Mouse (Mus musculus) brain, adult 2 months (tissue): ENCODE data around the gene Gdi2.
"Not testable (repeated sequence)": the region's sequence is repeated elsewhere in the genome, so short reads cannot be mapped to it uniquely, and the experiment has no call there.

Experiments
- DNase-seq: peaks from one replicate; pipeline ENCODE4 v3.0.0; 2011; ENCODE audit warnings: low read depth, low spot score

Gdi2 gene

DNA sequence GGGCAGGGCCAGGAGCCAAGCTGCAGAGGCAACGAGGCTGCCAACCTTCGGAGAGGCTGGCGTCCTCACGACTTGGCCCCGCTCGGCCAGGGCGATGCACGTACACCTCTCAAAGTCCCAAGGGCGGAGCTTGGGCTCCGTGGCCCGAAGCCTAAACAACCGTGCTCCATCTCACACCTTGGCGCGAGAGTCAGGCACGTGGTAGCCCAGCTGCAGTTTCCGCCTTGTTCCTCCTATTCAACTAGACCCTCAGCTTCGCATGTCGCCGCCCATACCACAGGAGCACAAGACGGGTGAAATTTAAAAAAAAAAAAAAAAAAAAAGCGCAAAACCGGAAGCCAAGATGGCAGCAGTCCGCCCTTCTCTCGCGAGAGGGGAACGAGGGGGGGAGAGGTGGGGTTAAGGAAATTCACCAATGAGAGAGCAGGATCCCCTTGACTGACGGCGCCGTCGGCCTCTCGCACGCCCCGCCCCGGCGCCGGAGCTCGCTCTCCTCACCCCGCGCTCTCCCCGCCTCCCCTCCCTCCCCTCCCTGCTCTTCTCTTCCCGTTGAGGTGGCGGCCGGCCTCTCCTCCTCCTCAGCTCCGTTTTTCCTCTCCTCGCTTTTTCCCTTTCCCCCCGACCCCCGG is at the start of gene Gdi2:
Gdi2 (plus strand) TSS at position 470 of the 629 bp plus-strand sequence.
- DNase-seq: peak; percentile 99

DNA sequence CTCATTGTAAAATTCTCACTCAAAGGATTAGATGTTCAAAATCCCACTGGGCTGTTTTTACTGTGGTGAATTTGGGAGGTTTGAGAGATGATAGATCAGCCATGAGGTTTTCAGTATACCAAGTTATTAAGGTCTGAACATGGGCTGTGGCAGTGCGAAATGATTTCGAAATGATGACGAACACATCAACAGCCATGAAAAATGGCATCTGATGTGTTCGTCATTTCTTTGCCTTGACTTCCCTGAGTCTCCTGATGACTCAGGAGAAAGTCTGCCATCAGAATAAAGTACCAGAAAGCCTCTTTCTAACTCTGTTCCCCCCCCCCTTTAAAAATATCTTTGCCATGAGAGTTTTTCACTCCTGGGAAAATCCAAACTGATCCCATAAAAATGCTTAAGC is 42.3 kb upstream of the Gdi2 start:
- DNase-seq: no peak

DNA sequence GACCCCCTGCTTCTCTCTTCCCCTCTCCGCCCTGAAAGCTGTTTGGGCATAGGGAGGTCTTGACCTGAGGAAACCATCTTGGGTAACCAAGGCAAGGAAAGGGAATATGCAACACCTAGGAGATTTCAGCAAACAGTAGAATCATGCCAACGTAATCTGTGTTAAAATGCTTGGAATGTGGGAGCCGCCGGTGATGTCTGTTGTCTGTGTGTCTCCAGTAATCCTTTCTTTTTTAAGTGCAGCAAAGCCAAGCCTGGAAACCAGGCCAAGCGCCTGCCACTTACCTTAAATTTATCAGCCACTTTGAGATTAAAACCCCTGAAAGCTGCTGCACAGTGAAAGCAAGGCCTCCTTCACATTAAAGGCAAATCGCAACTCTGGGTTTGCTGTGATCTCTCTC is 36.8 kb upstream of the Gdi2 start:
- not testable (repeated sequence) for DNase-seq

DNA sequence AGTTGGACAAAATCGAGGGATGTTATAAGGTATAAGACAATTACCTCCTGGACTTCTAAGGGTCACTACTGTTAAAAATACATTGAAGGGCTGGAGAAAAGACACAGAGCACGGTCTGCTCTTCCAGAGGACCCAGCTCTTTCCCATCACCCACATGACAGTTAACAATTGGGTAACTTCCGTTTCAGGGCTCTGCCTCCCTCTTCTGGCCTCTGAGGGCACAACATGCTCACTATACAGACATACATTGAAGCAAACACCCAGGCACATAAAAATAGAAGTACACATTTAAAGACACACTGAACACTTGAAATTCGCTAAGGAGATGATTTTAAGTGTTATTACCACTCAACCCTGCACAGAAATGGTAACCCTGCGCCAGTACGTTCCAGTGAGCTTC is 22.5 kb upstream of the Gdi2 start:
- not testable (repeated sequence) for DNase-seq

DNA sequence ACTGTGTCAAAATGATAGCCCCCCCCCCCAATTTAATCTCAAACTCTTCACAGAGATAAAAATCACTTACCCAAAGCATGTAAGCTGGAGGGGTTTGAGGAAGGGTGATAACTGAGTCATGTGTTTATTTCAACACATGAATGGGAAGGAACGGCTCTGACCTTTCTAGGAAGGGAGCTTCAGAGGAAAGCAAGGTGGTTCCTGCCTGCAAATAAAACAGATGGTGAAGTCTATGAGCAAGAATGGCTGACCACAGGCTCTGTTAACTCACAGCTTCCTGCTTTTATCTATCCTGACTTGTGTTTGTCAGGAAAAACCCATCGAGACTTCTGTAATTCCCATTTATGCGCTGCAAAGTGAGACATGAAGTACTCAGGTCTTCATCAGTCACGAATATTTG is 18.5 kb upstream of the Gdi2 start:
- DNase-seq: not testable (repeated sequence)

DNA sequence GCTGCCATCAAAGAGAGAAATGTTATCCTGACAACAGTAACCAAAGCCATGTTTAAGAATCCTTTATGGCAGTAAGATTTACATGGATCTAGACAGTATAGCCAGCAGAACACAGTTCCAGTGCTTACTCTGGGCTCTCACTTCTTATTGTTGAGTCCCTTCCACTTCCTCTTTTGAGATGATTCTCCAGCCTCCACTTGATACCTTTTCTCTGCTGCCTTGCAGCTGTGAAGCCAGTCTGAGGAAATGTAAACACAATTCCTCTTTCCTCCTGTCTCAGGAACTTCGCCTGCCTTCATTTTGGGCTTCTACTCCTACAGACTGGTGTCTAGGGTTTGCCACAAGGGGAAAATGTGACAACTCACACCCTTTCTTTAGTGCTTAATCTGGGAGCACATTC is 17.9 kb upstream of the Gdi2 start:
- not testable (repeated sequence) for DNase-seq

DNA sequence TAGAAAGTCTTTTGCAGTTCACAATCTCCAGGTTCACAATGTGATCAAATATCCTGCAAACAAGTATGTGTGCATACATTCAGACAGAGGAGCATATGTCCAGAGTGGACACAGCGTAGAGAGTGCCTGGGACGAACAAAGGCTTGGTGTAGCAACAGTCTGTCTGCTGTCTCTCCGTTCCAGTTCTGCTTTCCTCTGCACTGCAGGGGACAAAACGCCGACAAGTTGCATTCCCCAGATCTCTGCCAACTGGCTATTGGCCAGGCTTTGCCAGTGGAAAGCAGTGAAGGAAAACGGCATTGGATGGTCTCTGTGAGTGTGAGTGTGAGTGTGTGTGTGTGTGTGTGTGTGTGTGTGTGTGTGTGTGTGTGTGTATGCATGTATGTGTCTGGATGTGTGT is 14.4 kb upstream of the Gdi2 start:
- peak; percentile 45 for DNase-seq

DNA sequence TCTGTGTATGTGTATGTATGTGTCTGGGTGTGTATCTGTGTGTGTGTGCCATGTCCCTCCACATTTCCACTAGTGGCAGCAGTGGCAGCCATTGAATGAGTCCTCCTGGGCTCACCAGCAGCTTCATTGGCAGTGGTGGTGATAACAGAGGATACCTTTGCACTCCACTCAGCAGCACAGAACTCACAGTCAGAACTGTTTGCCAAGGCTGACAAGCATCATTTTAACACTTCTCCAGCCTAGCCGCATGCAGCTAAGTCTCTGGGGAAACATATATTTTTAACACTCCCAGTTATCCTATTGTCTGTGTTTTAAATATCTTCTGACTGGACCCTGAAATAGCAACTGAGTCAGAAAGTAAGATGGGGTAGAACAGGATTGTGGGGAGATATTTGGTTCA is 13.9 kb upstream of the Gdi2 start:
- DNase-seq: peak; percentile 40

DNA sequence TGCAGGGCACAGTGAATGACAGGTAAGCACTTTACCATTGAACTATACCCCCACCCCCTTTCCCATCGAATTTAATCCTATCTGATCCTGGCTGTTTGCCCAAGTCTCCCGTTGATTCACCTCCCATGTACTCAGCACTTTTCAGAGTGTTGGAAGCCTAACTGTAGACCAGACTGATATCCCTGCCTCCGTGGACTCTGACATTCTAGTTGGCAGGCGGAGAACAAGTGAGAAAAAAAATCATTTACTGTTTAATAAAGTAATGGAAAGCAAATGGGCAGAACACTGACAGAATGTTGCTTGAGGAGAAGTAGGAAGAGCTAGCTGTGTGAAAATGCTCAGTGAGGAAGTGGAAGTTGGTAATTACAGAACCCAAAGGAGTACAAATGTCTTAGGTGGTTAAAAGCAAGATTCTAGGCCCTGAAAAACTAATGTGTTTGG is 12.2 kb upstream of the Gdi2 start:
- no peak for DNase-seq

DNA sequence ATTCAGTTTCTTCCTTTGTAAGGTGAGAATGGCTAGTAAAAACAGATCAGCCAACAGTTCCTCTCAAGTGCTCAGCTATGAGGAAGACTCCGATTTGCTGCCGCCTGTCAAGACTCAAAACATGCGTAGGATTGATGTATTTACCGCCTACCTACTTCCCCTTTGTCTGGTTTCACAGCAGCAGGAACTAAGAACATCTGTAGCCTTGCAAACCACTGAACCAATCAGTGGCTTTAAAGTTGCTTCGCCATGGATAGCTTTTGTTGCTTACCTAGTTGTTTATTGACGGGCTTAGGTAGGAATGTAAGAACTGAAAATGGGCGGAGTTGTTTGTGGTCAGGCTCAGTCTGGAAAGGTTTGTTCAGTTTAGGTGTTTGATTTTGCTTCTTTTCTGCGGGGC is 11.5 kb upstream of the Gdi2 start:
- DNase-seq: peak; percentile 43

DNA sequence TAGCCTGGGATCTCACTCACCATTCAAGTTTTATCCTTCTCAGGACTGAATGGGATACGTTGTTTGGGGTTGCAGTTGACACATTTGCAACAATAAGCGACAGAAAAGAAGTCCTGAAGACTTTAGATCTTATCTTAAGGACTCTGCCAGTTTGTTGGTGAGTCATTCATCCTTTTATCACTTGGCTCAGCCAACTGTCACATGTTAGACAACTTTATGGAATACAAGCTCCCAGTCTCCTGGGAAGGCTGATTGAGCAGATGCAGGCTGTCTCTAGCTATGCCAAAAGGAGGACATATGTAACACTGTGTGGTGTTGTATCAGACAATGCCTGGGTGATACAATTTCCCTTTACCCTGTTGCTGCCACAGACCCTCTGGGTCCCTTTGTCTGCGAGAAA is 7.4 kb upstream of the Gdi2 start:
- DNase-seq: peak; percentile 53

DNA sequence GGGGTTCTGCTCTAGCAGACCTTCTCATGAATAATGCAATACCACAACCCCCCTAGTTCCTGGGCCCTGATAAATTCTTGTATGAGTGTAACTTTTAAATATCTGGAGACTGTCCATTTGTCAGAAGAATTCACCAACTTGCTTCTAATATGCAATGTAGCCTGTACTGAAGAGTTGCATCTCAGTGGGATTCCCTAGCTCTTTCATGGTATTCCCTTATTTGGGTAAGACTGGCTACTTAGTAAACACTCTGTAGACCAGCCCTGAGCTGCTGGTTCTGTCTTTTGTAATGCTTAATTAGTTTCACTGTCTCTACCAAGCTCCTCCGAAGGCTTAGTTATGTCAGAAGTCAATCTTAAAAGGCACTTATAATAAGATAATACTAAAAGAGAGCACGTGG is 6.7 kb upstream of the Gdi2 start:
- not testable (repeated sequence) for DNase-seq

DNA sequence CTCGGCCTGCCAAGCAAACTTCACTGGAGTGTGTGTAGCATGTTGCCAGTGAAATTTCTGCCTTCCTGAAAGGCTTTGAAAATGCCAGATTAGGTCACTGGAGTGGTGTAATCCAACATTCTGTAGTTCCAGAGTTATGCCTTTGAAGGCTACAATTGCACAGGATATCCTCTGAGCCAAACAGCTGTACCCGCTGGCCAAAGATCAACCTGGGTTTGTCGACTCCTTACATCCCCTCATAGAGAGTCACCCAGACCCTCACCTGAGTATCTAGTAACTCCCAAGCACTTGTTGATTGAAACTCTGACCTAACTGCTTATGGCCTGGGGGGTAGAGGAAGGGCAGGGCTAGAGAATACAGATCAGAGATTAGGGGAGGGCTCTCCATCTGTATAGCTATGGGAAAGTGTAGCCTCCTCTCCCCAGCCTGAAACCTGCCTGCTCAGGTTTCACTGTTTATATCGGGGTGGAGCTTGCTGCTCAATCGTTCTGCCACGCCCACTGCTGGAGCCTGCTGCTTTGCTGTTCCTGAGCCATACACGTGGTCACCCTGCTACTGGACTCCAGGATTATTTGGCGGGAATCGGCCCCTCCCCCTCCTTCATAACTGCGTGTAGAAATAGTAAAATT is 6.1 kb upstream of the Gdi2 start:
- DNase-seq: no peak

DNA sequence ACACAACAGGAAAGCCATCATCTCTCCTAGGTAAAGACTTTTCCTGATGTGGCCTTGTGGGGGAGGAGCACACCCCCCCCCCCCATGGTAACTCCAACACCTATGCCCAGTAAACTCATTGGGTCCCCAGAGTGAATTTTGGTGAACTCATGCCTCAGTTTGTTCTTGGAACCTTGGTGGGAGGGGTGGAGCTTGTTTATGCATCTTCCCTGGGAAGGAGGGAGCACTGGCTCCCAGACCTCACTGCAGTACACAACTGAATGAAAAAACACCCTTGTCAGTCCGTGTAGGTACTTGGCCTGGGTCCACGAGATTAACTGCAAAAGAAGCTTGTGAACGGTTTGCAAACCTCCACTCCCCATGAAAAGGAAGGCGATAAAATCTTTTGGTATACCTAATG is 5.4 kb upstream of the Gdi2 start:
- DNase-seq: no peak

DNA sequence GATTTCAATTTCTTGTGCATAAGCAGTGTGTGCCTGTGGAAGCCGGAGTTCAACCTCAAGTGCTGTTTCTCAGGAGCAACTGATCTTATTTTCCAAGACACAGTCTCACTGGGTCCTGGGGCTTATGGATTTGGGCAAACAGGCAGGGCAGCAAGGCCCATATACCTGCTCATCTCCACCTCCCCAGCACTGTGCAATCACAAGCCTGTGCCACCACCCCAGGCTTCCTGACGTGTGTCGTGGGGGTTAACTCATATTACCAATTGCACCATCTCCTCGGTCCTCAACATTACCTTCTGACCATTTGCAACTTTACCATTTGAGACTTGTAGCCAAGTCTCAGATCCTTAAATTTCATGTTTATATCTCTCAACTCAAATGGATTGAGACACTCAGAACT is 3.7 kb upstream of the Gdi2 start:
- no peak for DNase-seq

DNA sequence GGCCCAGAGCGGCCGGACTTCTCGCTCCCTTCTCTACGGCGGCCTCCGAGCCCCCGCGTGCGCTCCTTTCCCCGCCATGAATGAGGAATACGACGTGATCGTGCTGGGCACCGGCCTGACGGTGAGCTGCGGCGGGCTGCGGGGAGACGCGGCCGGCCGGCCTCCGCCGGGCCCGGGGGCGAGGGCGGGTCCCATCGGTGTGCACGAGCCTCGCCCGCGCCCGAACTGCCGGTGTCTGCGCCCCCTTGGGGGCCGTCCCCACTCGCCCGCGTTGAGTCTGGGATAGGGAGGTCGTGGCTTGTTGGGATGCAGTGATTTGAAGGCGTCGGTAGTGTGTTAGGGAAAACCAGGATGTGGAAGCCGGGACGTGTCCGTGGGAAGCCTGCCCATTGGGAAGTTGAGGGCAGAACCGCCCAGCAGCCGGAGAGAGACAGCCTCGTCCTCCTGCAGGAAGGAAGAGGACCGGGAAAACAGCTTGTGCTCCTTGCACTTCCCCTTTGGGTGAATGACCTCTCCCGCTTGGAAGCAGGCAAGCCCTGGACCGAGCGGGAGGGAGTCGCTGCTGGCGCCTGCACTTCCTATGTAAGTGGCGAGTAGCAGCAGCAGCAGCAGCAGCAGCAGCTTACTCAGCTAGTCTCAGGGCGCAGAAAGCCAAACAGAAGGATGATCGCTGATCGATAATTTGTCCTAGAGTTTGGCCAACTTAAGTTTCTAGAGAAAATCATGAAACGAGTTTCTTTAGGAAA is 533 bp downstream of the Gdi2 start:
- peak; percentile 83 for DNase-seq

DNA sequence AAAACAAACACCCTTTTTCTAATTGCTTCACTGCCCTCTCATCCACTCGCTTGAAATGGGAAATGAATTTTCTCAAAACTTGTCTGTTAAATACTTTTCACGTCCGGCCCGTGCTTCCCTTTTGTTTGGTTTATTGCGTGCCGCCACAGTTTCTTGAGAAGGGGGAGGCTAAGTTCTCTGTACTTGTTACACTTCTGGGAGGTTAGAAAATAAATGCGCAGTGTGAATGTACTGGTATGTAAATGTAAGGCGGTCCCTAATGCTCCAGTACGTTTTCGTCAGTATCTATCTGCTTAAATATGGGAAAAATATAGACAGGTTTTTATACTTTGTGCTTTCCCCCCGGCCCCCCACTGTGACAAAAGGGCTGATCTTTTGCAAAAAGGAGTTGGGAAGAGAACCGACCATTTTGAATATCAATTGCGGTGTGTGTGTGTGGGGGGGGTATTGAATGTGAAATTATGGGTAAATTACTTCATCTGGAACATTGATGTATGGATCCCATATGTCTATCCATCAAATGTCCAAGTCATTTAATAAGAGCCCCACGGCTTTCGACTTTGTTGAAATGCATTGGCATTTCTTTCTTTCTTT is 1.2 kb downstream of the Gdi2 start:
- no peak for DNase-seq

DNA sequence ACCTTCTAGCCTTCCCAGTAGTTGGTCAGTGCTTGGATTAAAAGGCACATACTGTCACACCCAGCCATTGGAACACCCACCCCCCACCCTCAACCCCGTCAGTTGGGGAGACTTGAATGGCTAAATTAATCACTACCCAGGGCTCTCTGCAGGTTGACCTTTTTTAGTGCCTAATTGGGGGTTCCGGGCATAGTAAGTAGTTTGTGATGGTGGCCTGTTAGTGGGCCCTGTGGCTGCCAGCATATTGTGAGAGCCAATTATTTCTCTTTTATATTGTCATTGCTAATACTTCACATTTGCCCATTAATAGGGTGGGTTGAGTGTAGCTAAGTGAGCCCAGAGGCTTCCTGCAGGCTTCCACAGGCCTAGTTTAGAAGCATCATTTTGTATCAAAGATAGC is 2.3 kb downstream of the Gdi2 start:
- no peak for DNase-seq

DNA sequence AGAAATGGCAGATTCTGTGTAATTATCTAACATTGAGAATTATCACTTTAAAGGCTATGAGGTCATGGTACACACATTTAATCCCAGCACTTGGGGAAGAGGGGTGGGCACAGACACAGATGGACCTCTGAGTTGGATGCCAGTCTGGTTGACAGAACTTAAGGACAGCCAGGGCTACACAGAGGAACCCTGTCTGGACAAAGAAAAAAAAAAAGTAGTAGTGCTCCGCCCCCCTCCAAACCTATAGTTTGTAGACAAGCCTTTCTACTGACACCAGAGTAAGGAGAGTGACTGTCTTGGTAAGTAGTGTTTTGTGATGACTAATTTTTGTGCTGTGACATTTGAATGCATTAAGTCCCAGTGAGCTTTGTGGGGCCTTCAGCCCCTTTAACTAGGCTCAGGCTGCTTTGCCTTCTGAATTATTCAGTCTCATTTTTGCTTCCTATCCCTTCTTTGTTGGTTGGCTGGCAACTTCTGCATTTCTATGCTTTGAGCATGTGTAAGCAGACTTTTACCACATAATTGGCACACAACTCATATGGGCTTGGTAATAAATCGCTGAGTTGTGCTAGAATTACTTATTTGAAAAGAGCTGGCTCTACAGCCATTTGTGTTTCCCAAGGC is 3.4 kb downstream of the Gdi2 start:
- DNase-seq: no peak

DNA sequence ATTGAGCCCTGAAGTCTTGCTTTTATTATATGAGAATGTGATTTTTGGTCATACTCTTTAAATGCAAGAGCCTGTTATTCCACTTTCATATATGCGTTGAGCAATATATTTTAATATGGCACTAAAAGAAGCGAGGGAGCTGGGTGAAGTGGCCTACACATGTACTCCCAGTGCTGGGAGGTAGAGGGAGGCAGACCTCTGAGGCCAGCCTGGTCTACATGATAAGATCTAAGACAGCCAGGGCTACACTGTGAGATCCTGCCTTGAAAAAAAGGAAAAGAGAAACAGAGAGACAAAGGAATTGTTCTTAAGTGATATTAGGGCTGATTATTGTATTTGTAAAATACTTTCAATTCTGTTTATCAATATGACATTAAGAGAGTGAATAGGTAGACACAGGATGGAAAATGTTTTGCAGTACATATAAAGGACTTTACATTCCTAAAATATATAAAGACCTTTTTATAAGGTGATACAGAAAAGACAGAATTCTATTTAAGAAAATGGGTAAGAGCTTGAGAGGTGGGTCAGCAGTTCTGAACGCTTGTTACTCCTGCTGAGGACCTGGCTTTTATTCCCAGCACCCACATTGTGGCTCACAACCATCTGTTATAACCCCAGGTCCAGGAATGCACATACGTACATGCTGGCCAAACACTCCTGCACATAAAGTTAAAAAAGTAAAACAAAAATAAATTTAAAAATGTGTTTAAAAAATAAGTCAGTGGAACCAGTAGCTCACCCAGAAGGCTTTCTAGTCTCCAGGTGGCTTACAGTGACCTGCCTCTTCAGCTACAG is 6.4 kb downstream of the Gdi2 start:
- DNase-seq: no peak

DNA sequence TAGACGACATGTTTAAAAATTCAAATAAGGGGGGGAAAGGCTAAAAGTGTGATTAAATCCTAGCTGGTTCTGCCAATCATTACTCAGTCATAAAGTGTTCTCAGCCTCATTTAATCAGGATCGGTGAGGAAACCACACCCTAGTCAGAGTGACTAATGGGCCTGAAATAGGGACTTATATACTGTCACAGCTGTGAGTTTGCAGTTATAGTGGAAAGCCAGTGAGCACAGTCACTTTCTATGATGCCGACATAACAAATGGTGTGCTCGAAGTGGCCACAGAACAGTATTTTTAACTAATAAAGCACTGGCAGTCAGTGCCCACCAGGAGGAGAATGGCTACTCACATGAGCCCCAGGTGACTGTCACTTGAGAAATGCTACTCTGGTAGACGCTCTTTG is 7.1 kb downstream of the Gdi2 start:
- peak; percentile 29 for DNase-seq
